Mouse (Mus musculus) granulocyte monocyte progenitor cell, adult 5-6 weeks (primary cell): ENCODE results near the gene Rhebl1. TPM values are rescaled to one million over a fixed set of nuclear protein-coding genes. Genes with fewer than 3 reads are reported as not detected.

Experiments used
- ATAC-seq: replicated peaks from 2 replicates; pipeline ENCODE4 v1.8.0; 2016; ENCODE audit warnings: mild to moderate bottlenecking, moderate TSS enrichment, inconsistent platforms; ENCODE audit not compliant: poor library complexity, severe bottlenecking
- total RNA-seq, 2 experiments: library from RNA; stranded (forward) in 1 of 2; stranded (reverse) in 1 of 2; fragments of 200-712, 200-1000 nt in 1 of 2; fragments of >200 nt in 1 of 2; fragmentation: Nextera tagmentation in 1 of 2; gene quantifications; 2 replicates each; pipeline ENCODE4 v1.2.3; 2014 to 2017

The Rhebl1 gene
- total RNA-seq, 2 experiments from 2014 or later, result 4.3 to 14.3 TPM

- ATAC-seq, result no peak
These were observed 41.6 kb downstream of the Rhebl1 start for GRCm38 (mm10) chr15:98852733-98853132.

GRCm38 (mm10) chr15:98852071-98852470, 42.3 kb downstream of the Rhebl1 start:
- no peak for ATAC-seq

DNA sequence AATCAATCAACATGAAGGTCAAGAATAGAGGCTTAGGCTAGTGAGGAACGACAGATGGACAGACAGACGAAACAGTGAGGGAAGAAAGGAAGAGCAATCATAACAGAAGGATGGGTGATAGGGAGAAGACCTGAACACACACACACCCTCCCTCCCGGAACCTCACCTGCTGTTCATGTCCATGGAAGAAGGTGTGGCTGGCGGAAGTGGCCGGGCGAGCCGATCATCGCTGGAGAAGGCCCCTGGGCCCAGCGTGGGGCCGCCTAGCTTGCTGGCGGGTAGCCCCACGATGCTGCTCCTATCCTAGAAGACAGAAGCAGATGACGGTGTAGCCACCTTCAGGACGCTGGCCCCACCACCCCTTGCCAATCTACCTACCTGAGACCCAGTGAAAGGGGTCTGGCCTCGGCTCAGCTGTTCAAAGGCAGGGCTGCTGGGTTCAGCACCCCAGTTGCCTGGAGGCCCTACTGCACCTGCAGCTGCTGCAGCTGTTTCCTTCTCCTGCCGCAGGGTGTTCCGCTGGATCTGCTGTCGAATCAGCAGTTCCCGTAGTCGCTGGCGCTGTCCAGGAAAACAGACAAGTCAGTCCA, 43.0 kb downstream of the Rhebl1 start:
- ATAC-seq, result no peak

DNA sequence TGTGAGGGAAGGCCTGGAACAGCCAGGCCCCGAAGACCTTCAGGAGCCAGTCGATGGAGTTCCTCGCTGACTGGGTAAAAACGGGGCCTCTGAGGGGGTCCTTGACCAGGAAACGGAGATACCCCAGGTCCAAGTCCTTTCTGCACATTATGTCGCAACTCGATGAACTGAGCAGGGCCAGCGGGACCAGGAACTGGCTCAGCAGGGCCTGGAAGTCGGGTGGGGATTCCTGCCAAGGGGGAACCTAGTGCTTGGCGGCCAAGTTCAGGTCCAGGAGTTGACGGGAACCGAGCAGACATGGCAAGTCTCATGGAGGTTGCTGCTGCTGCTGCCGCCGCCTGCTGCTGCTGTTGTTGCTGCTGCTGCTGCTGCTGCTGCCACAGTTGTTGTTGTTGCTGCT, 43.7 kb downstream of the Rhebl1 start:
- no peak for ATAC-seq

DNA sequence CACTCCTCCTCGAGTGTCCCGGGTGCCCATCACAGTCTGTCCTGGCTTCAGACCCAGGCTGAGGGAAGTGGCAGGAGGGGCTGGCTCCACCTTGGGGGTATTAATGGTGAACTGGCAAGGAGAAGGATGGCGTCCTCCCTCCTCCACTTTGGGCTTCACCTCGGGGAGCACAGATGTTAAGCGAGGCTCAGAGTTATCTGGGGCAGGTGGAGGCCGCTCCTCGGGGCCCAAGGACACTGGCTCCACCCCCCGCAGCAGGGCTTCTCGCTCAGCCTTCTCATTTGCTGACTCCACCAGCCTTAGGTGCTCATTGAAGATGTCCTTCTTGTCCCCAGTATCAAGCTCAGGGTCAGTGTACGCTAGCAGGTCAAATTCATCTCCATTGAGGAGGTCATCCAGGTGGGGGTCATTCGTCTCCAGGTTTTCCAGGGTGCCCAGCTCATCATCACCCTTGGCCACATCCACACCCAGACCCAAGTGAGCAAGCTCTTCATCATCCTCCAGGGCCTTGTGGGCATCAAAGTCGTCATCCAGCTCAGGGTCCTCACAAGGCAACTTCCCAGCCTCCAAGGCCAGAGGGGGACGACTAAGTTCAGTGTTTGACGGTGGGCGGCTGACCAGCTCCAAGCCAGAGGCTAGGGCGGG, 44.3 kb downstream of the Rhebl1 start:
- ATAC-seq, result no peak

DNA sequence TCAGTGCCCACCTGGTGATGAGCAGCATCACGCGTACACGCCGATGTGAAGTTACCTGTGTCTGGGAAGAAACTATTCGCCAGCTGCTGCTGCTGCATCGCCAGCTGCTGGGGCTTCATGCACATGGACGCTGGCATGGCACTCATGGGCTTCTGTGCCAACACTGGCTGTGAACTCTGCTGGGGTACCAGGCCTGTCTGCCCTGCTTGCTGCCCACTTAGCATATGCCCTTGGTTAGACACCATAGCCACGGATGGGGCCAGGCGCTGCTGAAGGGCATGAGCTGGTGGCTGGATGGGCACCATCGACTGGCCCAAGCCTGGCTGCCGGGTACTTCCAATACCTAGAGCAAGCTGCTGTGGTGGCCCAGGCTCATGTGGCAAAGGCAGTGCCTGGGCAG, 45.2 kb downstream of the Rhebl1 start:
- ATAC-seq, result no peak

DNA sequence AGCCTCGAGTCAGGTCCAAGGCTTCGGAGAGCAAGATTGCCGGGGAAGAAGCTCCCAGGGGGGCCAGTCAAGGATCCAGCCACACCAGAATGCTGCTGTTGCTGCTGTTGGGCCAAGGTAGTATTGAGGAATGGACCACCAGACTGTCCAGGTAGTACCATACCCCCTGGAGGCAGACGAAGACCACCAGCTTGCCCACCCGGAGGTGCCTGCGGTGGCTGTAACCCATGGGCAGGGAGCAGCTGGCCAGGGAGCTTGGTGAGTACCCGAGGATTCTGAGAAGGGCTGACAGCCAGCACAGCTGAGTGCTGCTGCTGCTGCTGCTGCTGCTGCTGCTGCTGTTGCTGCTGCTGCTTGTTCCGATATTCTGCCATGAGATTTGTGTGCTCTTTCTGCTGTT, 48.2 kb downstream of the Rhebl1 start:
- no peak for ATAC-seq

- ATAC-seq, result no peak
These were observed 49.2 kb downstream of the Rhebl1 start for GRCm38 (mm10) chr15:98845149-98845548.

DNA sequence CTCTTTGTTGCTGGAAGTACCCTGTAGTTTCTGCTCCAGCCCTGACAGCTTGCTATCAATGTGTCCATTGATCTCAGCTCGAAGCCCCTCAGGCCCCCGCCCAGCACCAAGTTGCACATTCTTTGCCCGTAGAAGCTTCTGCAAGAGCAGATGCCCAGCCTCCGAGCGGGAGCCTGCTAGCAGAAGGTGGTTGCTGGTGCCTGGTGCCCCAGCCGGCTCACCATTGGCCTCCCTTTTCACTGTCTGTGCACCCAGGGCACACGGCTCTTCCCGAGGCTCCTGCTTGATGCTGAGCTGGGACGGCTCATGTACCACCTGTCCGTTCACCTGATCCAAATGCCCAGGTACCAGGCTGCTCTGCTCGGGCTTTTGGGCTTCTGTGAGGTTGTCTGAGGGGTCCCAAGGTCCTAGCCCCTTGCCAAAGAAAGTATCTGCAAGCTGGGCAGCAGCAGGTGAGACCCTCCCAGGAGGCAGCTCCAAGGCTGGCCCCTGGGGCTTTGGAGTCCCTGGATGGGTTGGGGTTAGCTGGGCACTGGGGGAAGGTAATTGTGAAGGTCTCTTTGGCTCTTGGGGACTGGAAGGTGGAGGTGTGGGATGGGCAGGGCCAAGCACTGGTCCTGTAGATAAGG, 50.6 kb downstream of the Rhebl1 start:
- no peak for ATAC-seq

DNA sequence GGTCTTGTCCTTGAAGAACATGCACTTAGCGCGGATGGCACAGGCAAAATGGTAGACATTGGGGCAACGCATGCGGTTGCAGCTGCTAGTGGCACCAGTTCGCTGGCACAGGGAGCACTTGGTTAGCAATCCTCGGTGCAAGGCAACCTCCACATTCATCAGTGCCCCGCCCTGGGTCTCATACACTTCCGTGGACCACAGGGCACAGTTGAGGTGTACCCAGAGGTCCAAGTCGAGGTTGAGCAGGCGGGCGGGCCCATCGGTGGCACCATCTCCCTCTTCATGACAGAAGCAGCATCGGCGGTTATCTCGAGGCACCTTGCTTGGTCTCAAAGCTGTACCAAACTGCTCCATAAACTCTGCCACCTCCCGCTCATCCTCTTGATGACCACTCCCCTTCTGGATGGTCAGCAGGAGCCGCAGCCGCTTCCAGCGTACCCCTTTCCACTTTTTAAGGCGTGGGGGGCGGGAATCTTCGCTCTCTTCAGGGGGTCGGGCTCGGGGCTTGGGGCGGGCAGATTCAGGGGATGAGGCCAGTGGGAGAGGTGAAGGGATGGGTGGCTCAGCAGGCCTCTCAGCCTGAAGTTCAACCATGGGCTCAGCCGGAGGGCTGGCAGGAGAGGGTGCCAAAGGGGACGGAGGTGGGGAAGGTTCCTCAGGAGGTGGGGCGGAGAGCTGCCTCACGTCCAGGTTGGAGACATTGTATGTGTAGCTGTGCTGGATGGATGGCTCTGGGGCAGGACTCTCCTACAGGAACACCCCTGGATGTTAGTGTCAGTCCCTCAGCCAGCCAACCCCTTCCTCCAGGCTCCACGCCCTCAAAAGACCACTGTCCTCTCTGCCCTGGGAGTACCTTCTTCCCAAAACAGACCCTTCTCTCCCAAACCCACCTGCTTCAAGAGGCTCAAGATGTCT, 54.4 kb downstream of the Rhebl1 start:
- no peak for ATAC-seq

DNA sequence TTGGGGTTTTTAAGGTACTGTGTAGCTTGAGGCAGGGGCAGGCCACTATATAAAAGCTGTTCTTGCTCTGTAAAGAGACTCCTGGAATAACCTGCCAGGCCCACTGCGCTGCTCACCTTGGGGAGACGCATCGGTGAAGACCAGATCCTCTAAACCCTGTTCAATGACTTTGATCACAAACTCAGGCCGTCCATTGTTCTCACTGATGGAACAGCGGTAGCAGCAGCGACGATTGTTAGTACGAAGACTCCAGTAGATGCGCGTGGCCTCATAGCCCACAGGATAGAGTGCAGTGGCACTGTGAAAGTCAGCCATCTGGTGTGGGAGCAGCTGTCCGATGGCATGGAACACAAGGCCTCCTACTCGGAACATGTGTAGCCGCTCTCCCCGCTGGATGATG, 55.2 kb downstream of the Rhebl1 start:
- no peak for ATAC-seq

- ATAC-seq, result no peak
These were observed 56.6 kb downstream of the Rhebl1 start for GRCm38 (mm10) chr15:98837743-98838103.

GRCm38 (mm10) chr15:98837006-98837742, 57.2 kb downstream of the Rhebl1 start:
- ATAC-seq, result no peak

- no peak for ATAC-seq
These were observed 59.0 kb downstream of the Rhebl1 start for GRCm38 (mm10) chr15:98835291-98835690.

DNA sequence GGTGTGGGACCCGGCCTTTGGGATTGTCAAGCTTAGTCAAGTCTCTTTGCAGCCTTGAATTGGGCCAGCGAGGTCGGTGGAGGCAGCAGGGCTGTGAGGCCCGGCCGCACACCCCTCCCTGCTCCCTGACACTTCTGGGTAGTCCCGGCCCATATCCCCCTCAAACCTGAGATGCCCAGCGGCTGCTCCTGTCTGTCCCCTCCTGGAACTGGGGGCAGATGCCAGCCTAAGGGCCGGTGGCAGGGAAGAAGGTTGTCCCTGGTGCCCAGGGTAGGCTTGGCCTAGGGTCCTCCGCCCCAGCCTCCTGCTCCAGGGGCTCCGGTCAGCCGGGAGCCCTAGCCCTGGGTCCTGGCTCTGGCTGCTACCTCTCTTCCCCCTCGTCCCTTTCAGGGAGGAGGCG, 60.3 kb downstream of the Rhebl1 start:
- no peak for ATAC-seq

DNA sequence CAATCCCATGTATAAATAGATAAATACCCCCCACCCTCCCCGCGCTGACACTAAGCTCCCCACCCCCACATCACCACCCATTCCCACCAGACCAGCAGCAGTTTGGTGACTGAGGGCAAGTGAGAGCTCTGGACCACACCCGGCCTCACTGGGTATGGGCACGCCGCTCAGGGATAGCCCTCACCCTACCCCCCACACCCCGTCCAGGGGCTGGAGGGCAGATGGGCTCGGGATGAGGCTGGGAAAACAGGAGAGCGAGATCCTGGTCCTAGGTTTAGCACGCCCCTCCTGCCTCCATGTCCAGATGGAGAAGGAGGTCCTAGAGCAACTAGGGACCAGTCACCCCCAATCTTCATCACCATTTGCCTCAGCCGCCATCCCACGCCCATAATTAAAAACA, 61.1 kb downstream of the Rhebl1 start:
- no peak for ATAC-seq

DNA sequence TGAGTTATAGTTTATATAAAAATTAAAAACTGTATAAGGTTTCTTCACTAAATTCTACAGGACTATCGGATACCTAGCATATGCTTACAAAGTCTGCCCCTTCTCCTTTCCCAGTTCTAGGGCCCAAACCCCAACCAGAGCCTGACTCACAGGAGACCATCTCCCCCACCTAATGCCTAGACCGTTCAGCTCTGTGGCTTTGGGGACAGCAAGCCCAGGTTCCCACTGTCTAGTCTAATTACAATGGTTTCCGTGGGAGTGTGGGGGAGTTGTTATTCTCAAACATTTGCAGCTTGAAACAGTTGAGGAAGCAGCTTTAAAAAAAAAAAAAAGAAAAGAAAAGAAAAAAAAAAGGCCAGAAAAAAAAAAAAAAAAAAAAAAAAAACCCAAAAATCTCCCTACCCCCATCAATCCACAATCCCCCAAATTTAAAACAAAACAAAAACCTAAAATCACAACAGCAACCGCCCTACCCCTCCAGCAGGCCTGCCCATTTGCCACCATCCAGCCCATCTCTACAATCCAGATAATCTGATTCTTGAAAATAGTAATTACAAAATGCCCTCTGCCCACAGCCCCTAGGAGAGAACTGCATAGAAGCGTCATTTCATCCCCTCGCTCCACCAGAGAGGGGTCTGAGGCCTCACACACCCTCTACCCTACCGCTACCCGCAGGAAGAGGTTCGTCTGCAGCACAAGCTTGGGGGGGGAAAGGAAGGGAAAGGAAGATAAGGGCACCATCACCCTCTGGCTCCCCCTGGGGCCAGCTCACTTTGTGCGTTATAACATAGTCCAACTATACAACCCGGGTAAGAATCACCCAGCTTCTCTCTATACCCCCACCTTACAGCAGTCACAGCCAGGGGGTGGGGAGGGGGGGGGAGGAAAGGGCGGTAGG, 61.9 kb downstream of the Rhebl1 start:
- ATAC-seq, result peak; percentile 47

- ATAC-seq, result peak; percentile 47
These were observed 62.7 kb downstream of the Rhebl1 start for GRCm38 (mm10) chr15:98831684-98832035.
